Mouse (Mus musculus) gastrocnemius, adult 2 months (tissue): ENCODE data around the gene Wwc2. TPM values are rescaled to one million over a fixed set of nuclear protein-coding genes. Genes with fewer than 3 reads are reported as not detected.

Experiments used
- DNase-seq: peaks from one replicate; pipeline ENCODE4 v3.0.0; 2022
- H3K27ac ChIP-seq: fragments of 200-600 bp; 2 replicates; pipeline ENCODE4 v1.8.1; 2022; ENCODE audit warnings: mild to moderate bottlenecking
- H3K4me3 ChIP-seq: fragments of 200-600 bp; 2 replicates; pipeline ENCODE4 v1.8.1; 2022; ENCODE audit warnings: mild to moderate bottlenecking, moderate library complexity
- CTCF ChIP-seq: fragments of 200-600 bp; IDR thresholded peaks from 2 replicates; pipeline ENCODE4 v1.8.1; 2022; ENCODE audit warnings: antibody characterized with exemption, mild to moderate bottlenecking, moderate library complexity
- intact Hi-C: fragments of 180-260 bp; cut with DNase I; formaldehyde crosslinking; loops from one replicate; pipeline ENCODE4 v1.15.1; 2025
- total RNA-seq, 2 experiments: library from RNA; stranded (reverse); gene quantifications; 2 replicates each; pipeline ENCODE4 v1.2.3; 2021

The Wwc2 gene
- total RNA-seq, 2 experiments from 2014 or later: 5.0 to 8.3 TPM

DNA sequence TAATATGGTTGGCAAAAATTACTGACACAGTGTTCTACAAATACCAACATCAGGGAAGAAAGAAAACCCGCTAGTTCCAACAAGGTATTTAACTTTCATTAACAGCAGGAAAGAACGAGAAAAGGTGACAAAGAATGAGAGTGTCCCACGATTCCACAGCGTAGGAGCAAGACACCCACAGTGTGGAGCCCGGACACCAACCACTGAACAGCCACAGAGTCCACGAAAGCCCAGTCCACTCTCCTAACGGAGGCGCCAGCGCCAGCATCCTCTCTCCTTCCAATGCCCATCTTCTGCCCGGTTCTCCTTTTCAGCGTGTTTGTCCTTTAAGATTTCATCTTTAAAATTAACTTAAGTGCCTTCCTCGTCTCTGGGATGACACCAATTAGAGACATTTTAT, 61.1 kb downstream of the Wwc2 start:
- TF ChIP-seq CTCF: no peak
- intact Hi-C loops: no loop called here
- Histone ChIP-seq H3K4me3 (no peak overlapping the region), H3K27ac (no peak overlapping the region)
- no peak for DNase-seq

DNA sequence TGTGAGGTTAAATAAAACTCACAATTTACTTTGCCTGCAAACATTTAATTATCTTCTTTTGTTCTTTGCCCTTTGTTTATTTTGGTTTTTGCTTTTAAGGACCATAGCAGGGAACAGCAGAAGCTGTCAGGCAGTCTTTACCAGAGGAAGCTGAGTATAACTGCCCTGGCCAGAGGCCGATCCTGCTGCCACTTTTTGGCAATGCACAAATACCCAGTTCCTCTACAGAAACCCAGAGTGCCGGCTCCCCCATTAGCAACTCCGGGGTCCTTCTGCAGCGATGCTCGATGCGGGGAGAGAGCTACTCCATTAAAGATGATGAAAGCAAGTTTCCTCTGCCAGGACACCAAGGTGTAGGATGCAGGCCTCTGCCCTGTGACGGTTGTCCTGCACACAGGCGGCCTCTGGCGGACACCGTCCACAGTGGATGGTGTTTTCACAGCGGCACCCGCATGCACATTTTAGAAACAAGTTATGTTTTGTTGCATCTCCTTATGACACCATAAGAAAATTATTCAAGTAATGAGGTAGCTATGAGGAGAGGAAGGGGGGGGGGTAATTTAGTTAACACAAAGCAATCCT, 62.0 kb downstream of the Wwc2 start:
- no peak overlapping the region for H3K4me3 ChIP-seq
- TF ChIP-seq CTCF: no peak
- no peak overlapping the region for H3K27ac ChIP-seq
- no peak for DNase-seq
- intact Hi-C loops: no loop called here

DNA sequence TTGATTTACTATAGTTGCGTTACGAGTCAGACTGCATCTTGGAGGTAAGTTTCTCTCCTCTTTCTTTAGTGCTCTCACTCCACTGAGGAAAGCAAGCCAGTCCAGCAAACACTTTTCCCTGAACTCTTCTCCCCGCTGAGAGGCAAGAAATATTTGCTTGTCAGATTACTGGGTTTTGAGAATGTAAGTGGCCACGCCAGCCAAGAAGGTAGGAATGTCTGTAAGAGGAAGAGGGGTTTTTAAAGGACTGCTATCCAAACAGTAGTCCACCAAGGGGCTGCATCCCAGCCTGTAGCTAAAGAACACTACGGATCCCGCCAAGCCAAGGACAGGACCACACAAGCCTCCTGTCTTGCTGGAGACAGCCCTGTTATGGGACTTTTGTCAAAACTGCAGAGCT, 65.8 kb downstream of the Wwc2 start:
- intact Hi-C loops: no loop called here
- no peak for TF ChIP-seq CTCF
- Histone ChIP-seq H3K4me3 (no peak overlapping the region), H3K27ac (no peak overlapping the region)
- no peak for DNase-seq

DNA sequence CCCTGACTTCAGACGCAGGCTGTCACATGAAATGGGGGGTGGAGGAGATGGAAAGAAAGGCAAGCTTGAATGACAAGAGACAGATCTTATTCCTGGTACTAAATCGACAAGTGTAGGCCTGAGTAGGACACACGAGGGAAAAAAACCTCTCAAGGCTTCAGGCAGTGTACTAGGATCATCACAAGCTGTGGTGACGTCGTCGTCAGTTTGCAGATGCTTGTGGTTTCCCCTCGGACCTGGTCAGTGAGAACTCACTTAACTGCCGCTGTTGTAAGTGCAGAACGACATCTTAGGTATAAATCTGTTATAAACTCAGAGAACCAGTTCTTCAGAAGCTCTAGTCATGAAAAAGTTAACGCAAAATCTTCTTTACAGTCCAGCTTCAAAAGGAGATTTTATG, 67.9 kb downstream of the Wwc2 start:
- TF ChIP-seq CTCF: no peak
- intact Hi-C loops: no loop called here
- H3K27ac ChIP-seq: no peak overlapping the region
- H3K4me3 ChIP-seq: no peak overlapping the region
- DNase-seq: no peak

DNA sequence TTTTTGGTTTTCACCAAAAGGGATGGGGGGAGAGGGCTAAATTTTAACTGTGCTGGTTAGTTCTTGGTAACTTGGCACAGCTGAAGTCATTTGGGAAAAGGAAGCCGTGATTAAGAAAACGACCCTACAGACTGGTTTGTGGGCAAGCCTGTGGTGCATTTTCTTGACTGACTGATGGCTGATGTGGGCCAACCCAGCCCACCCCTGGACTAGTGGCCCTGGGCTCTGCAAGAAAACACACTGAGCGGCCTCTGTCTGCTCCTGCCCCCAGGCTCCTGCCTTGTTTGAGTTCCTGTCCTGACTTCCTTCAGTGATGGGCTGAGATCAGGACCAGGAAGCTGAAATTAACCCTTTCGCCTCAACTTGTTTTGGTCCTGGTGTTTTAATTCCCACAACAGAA, 68.7 kb downstream of the Wwc2 start:
- no peak overlapping the region for H3K27ac ChIP-seq
- no peak overlapping the region for H3K4me3 ChIP-seq
- no peak for TF ChIP-seq CTCF
- no peak for DNase-seq
- intact Hi-C loops: no loop called here

DNA sequence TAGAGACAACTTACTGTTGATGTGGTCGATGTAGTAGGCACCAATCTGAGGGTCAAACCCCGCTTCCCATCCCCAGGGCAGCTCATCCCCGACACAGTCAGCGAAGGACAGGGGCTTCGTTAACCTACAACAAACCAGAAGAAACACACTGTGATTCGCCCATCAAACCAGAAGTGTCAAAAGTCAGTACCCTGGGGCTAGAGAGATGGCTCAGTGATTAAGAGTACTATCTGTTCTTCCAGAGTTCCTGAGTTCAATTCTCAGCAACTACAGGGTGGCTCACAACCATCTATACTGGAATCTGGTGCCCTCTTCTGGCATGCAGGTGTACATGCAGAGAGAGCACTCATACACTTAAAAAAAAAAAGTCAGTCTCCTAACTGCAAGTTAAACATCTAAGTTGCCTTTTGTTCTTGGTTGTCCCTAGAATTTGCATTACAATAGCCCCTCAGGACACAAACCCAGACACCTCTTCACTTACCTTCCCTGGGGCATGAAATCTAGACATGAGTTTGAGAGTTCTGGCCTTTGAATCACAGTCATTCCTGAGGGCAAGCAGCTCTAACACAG, 70.1 kb downstream of the Wwc2 start:
- Histone ChIP-seq H3K4me3 (no peak overlapping the region), H3K27ac (no peak overlapping the region)
- TF ChIP-seq CTCF: peak; percentile 27
- intact Hi-C loops: no loop called here
- DNase-seq: no peak

DNA sequence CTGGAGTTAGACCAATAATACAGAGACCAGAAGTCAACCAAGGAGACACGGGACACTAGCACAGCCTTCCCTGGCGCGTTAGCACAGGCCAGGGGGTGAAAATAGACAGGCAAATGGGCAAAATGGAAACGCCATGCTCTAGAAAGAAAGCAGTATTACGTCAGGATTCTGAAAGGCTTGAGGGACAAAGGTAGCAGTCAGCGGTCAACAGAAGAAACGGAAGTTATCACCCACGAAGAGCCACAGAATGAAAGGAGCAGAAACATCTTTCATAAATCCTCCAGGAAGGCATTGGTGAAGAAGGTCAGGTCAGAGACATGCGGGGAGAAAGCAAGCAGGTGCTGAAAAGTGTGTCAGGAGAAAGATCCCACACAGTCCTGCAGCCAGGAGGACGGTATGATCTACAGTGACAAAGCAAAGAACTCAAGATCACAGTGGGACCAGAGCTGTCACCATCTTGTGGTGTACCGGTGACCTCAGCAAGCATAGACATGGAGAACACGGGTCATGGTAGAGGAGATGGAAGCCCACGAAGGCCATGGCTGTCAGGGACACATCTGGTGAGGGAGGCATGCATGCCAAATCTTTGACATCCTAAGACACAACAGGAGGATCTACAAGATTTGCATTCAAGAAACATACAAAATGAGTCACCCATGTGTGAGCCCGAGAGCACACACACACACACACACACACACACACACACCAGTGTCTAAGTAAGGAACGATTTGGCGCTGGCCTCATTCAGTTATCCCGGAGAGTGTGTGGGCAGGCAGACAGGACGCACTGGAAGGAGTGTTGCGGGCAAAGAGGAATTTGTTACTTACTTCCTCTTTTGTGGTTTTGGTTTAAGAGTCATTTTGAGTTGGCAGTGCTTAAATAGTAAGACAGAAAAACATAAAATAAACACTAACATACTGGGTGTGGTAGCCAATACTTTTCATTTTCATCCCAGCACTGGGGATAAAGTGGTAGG, 73.4 kb downstream of the Wwc2 start:
- no peak for TF ChIP-seq CTCF
- no peak for DNase-seq
- intact Hi-C loops: no loop called here
- no peak overlapping the region for H3K27ac ChIP-seq
- H3K4me3 ChIP-seq: no peak overlapping the region

DNA sequence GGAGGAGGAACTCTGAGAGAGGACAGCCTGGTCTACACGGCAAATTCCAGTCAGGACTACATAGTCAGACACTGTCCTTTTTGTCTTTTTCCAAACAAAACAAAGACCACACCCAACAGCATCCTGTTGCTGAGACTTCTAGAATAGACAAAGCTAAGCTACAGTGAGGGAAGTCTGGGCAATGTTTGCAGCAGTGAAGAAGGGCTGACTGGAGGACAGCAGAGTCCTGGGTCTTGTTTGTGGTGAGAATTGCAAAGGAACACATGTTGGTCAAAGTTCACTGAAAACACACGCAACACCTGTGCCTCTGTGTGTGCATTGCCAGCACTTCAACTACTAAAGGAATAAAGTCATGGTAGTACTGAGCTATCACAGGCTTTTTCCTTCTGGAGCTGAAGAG, 75.2 kb downstream of the Wwc2 start:
- H3K4me3 ChIP-seq: no peak overlapping the region
- peak overlapping the region; percentile 46; the same call in 1 of the 2 replicates for H3K27ac ChIP-seq
- TF ChIP-seq CTCF: no peak
- DNase-seq: no peak
- intact Hi-C loops: no loop called here

DNA sequence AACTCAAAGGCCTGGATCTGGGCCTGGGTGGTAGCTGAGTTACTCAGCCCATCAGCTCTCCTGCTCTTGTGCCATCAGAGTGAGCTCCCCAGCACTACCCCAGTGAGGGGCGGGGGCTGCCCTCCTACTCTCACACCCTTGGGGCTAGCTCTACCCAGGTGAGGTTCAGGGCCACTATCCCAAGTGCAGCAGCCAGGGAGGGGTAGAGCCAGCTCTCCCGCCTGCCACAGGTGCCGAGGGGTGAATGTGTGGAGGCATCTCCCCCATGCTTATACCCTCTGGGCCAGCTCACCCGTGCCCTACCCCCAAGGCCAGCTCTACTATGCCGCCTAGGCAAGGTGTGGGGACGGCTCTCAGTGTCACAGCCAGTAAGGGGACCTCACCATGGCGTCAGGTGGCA, 75.8 kb downstream of the Wwc2 start:
- Histone ChIP-seq H3K27ac (peak overlapping the region; percentile 46; the same call in 1 of the 2 replicates), H3K4me3 (no peak overlapping the region)
- no peak for TF ChIP-seq CTCF
- DNase-seq: no peak
- intact Hi-C loops: no loop called here

DNA sequence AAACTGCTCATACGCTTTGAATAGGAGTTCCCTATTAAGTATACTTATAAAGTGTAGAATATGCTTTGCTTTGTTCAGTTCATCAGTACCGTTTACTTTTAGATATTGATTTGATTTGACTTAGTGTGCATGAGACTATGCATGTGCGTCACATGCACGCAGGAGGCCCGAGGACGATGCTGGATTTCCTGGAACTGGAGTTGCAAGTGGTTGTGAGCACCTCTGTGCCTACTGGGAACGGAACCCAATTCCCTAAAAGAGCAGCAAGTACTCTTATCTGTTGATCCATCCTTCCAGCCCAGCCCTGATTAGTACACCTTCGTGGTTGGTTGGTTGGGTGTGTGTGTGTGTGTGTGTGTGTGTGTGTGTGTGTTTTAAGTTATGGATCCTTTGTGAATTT, 76.6 kb downstream of the Wwc2 start:
- Histone ChIP-seq H3K4me3 (no peak overlapping the region), H3K27ac (no peak overlapping the region)
- intact Hi-C loops: no loop called here
- DNase-seq: no peak
- TF ChIP-seq CTCF: no peak

DNA sequence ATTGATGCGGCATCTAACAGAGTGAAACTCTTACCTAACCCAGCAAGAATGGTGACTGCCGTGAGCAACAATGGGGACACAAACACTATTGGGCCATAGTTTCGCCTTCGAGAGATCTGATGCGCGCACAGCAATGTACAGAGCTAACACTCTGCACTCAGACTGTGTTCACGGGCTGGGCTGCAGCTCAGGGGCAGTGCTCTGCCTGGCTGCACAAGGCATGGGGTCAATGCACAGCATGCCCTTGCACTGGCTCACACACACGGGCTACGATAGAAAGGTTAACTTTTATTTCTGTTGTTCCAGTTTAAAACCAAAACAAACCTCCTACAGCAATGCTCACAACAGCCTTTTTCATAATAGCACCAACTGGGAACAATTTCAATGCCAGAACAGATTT, 77.1 kb downstream of the Wwc2 start:
- TF ChIP-seq CTCF: no peak
- no peak overlapping the region for H3K4me3 ChIP-seq
- intact Hi-C loops: no loop called here
- no peak overlapping the region for H3K27ac ChIP-seq
- DNase-seq: no peak

DNA sequence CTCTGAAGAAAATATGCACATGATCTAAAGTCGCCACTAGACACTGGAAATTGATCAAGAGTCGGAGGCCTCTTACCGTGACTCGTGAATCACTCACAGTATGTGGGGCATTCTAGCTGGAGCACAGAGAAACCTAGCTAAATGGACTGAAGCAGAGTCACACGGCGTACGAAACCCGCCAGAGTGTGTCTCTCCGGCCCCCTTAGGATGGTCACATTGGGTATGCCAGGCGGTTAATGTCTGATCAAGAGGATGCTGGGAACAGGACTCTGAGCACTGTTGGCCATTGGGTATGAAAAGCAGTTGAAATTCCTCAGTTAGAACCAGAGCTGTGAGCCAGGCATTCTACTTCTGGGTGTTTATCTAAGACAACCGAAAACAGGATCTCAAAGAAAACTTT, 81.0 kb downstream of the Wwc2 start:
- intact Hi-C loops: no loop called here

DNA sequence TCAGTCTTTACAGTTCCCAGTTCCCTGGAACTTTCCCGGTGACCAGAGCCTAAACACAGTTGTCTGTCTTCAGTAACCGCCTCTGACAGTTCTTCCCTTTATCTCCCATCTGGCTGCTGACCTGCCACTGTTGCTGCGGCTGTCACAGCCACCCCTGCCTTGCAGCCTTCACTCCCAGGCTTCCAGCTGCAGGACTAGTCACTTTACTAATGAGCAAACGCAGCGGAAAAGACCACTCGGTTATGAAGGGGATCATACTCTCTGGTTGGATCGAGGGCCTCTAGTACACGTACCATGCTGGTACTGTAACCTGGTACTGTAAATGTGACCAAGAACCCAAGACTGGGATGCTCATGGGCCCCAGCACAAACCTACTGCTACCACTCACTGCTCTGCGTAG, 83.7 kb downstream of the Wwc2 start:
- no peak overlapping the region for H3K4me3 ChIP-seq
- no peak for TF ChIP-seq CTCF
- H3K27ac ChIP-seq: no peak overlapping the region
- intact Hi-C loops: no loop called here
- no peak for DNase-seq

More for the DNA sequence above, 81.0 kb downstream of the Wwc2 start:
- TF ChIP-seq CTCF: no peak
- DNase-seq: no peak
- Histone ChIP-seq H3K27ac (no peak overlapping the region), H3K4me3 (no peak overlapping the region)
